Mouse (Mus musculus): Measurements from ENCODE around the gene Prss36.
"Not testable (repeated sequence)": the region's sequence is repeated elsewhere in the genome, so short reads cannot be mapped to it uniquely, and the experiment has no call there.

The Prss36 gene

DNA sequence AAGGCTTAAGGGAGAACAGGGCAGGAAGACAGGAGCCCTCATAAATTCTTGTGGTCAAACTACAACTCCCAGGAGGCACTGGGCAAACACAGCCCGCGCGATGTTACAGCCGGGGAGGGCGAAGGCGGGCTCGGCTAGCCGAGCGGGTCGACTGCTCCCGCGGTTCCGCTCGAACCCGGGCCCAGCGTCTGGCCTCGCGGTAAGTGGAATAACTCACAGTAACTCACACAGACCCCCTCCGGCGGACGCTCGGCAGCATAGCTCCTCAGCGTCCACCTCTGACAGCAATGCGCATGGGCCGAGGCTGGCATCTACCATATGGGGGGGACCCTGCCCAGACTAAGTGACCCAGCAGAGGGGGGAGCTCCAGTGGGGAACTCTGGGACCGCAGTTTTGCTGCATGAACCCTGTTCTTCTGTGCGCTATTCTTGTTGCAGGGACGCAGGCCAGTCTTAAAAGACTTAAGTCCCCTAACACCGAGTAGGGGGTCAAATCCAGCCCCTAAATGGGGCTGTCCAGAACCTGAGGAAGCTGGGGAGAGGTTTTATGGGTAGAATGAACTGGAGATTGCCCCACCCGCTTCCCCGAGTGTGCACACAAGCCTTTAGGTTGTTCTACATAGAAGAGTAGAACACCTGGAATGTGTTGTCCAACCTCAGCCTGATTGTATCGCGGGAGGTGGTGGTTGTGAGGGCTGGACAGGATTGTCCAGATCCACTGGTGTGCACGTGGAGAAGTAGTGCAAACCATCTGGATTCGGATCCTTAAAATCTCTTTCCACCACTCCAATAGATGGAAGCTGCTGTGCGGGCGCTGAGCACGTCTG lies 42.3 kb downstream of the Prss36 start, which contains the start of gene Bckdk:
TSS of gene Bckdk (plus strand) at position 112 of the 826 bp plus-strand sequence.
- peak; percentile 72 to 85 for DNase-seq (ENCODE audit: low spot score in 2 of 2)

DNA sequence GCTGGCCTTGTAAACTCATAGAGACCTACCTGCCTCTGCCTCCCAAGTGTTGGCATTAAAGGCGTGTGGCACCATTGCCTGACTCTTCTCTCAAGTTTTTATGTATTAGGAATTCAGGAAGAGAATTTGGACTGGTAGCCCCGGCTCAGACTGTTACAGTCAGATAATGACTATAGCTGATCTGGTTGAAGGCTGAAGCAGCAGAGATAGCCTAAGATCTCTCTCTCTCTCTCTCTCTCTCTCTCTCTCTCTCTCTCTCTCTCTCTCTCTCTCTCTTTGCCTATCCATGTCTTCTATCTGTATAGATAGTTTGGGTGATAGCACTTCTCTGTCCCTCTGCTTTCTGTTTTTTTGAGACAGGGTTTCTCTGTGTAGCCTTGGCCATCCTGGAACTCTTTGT lies 44.8 kb downstream of the Prss36 start:
- DNase-seq (ENCODE audit: low spot score in 2 of 2), result no peak

DNA sequence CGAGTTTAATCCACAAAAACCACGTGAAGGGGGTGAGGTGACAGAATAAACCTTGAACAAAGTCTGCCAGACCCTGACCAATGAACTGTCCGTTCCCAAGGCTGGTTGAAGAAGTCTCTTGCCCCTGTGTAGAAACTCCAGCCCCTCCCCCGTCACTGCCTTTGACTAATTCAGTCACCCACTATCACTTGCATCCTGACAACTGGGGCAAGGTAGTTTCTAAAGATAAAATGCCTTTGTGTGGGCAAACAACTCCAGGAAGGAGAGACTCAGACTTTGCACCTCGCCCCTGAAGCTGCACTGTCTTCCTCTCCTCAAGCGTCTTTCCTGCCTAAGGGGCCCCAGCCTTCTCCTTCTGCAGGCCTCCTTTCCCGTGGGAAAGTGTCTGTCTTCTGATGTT lies 46.5 kb downstream of the Prss36 start:
- no peak for DNase-seq (ENCODE audit: low spot score in 2 of 2)

DNA sequence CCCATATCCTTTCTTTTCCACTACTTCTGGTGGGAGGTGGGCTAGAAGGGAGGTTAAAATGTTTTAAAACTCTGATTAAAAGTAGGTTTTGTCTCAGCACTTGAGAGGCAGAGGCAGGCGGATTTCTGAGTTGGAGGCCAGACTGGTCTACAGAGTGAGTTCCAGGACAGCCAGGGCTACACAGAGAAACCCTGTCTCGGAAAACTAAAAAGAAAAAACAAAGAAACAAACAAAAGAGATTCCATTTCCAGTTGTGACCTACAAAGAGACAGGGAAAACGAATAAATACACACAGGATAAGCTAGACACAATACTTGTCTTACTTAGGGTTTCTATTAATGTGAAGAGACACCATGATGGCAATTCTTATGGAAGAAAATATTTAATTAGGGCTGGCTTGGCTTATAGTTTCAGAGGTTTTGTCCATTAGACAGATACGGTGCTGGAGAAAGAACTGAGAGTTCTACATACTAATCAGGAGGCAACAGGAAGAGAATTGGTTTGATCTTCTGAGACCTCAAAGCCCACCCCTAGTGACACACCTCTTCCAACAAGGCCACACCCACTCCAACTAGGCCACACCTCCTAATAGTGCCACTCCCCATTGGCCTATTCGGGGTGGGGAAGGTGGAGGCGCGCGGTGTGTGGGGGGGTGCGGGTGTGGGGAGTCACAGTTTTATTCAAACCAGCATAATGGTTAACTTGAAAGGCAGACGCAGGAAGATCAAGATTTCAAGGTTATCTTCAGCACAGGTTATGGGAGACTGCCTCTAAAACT lies 48.2 kb downstream of the Prss36 start:
- DNase-seq (ENCODE audit: low spot score in 2 of 2), result no peak

DNA sequence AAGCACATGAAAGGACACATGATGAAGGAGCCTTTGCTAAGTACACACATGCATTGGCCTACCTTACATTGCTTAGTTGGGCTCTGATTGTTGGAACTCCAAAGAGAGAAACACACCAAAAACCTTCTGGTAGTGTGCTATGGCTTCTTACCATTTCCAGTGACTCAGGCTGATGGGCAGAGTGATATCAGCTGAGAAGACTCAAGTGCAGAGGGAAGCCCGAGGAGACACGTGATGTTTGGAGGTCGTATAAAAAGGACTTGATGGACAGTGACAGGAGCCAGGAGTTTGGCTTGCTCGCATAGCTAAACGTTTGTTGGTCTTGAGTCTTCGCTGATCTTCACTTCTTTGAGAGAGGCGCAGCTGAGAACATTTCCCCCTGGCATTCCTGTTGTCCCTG lies 49.0 kb downstream of the Prss36 start:
- no peak for DNase-seq (ENCODE audit: low spot score in 2 of 2)

DNA sequence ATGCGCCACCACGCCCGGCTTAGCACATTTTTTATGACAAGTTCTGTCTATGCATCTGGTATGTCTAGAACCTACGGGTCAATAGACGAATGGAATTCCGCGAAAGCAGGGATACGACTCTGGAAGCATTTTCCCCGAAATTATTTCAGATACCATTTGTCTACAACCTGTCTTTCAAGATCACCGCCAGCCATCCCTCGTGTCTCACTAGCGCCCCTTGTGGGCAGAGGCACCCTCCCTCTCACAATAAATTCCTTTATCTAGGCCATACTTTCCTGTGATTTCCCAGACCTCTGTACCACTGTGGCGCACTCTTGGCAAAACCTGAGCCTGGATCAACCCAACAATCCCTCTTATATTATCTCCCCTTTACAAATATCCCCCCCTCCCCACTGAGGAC lies 50.1 kb downstream of the Prss36 start:
- DNase-seq (ENCODE audit: low spot score in 2 of 2), result peak; percentile 33 to 52

DNA sequence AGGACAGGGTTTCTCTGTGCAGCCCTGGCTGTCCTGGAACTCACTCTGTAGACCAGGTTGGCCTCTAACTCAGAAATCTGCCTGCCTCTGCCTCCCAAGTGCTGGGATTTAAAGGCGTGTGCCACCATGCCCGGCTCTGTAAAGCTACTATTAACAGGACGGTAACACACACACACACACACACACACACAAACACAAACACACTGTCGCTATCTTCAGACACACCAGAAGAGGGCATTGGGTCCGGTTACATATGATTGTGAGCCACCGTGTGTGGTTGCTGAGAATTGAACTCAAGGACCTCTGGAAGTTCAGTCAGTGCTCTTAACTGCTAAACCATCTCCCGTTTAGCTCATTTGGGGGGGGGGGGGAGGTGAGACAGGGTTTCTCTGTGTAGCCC lies 50.6 kb downstream of the Prss36 start:
- not testable (repeated sequence) for DNase-seq (ENCODE audit: low spot score in 2 of 2)

DNA sequence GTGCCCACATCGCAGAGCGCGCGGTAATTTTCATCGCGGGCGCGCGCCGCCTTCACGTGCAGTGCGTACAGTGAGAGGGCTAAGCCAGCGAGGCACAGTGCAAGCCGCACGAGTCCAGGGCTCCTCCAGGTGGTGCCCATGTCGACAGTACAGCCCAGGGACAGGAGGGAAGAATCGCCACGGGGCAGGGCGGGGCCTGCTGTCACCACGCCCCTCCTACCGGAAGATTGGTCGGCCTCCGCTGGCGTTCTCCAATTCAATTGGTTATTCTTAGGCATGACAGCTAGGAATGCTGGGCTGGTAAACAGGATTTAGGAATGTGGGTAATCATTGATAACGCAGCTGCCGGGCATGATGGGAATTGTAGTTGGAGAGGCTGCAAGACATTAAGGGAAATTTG lies 51.1 kb downstream of the Prss36 start, which contains the start of the genes Gm21974 and Vkorc1:
TSS of gene Gm21974 (minus strand) at position 13 of the 400 bp plus-strand sequence.
TSS of gene Vkorc1 (minus strand) at position 176 of the 400 bp plus-strand sequence.
- DNase-seq (ENCODE audit: low spot score in 2 of 2), result peak; percentile 94 to 97

DNA sequence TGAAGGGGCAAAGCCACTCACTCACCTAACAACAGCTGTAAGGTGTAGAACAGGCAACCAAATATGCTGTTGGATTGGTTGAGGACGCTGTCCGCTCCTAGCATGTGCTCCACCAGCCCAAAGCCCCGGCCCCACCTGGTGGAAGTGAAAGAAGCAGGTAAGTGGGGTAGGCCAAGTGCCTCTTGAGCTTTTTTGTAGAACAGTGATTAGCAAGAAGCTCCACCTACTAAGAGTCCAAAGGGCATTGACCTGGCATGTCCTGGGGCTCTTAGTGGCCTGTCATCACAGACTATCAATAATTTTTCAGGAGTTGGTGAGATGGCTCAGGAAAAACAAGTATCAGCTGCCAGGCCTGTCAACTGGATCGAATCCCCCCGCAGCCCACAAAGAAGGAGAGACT lies 52.0 kb downstream of the Prss36 start:
- DNase-seq (ENCODE audit: low spot score in 2 of 2), result no peak

DNA sequence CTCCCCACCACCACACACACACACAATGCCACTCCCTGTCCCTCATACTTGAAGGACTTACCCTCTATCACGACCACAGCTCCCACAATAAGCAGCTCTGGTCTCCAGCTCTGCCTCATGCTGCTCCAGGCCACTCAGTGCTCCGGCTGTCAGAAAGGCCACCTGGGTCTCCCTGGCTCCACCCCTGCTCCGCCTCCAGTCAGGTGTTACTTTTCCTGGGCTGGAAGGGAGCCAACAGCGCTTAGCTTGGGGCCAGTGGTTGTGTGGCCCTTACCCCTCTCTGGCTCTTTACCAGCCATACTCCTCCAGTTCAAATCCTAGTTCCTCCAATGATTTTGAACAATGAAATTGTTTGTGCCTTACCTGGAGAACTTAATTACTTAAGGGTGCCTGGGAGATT lies 55.7 kb downstream of the Prss36 start, which contains the start of gene Prss53:
TSS of gene Prss53 (minus strand) at position 173 of the 400 bp plus-strand sequence.
- no peak for DNase-seq (ENCODE audit: low spot score in 2 of 2)

DNA sequence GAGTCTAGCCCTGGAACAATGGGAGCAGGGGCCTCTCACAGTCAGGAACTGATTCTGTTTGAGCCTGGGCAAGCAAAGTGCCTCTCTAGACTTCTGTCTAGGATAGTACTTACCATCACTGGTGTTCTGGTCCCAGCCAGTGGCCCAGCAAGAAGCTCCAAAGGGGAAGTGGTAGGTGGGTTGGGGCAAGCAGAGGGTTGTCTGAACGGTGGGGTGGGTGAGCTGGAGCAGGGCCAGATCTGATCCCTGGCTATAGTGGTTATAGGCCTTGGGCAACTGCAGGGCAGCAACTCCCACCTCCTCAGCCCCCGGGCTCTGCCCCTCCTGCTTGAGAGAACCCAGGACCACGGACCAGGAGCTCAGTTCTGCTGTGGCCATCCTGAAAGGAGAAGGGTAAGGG lies 57.7 kb downstream of the Prss36 start:
- DNase-seq (ENCODE audit: low spot score in 2 of 2), result no peak

DNA sequence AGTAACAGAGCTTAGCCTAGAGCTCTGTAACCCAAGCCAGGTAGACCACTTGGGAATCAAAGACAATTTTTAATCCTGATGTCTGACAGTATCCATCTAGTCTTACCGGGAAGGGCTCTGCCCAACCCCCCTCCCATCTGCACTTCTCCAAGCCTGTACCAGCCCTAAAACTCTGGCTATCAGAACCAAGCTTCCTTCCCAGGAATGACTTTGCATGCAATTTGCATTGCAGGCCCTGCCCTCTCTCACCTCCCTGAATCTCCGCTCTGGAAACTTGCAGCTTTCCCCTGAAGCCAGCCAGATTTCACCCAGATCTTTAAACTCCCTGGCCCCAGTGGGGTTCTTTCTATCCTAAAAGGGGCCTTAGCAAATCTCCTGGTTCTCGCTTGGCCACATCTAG lies 58.7 kb downstream of the Prss36 start:
- no peak for DNase-seq (ENCODE audit: low spot score in 2 of 2)

DNA sequence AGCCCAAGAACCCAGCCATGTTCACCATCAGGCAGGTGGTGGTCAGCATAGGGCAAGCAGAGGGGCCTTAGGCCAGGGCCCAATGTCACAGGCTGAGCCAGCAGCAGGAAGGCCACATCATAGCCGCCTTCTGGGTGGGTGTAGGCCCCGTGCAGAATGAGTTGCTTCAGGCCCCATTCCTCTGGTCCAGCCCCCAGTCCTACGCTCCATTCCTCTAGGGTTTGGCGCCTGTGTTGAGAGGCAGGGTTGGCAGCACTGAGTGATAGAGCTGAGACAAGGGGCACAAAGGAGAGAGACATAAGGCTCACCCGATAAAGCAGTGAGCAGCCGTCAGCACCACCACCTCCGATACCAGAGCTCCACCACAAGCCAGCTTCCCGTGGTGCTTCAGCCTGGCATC lies 59.3 kb downstream of the Prss36 start:
- no peak for DNase-seq (ENCODE audit: low spot score in 2 of 2)

DNA sequence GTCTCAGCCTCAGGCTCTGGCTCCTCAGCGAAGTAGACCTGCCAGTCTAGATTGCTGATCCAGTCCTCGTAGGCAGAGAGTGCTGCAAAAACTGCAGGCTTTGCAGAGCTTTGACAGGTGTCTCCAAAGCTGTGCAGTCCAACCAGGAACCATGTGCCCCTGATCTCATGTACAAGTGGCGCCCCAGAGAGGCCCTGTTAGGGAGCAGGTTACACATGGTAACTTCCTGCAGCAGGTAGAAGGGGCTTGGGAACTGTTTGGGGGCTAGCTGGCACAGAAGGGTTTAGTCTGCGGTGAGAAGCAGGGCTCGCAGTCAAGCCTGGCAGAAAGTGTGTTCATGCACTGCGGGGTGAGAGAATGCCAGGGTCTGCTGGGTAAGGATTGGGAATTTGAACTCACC lies 60.0 kb downstream of the Prss36 start:
- DNase-seq (ENCODE audit: low spot score in 2 of 2), result no peak

DNA sequence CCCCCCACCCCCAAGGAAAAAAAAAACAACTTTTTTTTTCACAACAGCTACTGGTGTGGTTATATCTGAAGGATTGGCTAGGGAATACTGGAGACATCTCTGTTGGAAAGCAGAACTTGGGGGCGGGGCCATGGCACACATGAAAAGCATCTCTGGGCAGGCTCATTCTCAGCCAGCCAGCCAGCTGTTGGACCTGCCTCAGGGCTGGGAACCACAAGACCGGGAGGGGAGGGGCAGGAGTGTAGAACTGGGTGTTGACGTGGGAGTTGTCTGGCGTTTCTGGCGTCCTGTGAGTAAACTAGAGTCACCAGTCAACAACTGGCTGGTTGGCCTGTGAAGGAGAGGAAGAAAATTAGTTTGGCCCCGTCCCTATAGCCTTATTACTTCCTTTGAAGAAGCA lies 60.6 kb downstream of the Prss36 start:
- peak in 1 of 2 experiments; percentile 35 for DNase-seq (ENCODE audit: low spot score in 2 of 2)
